Mouse (Mus musculus) lung, postnatal 0 days (tissue): Measurements from ENCODE around the gene Cth.
A peak's percentile ranks its signal among the peaks of the same experiment; 100 is the strongest.

ENCODE experiments used
- CTCF ChIP-seq: IDR thresholded peaks from 2 replicates; pipeline ENCODE4 v1.5.1; 2016; ENCODE audit warnings: antibody characterized with exemption, mild to moderate bottlenecking
- EP300 ChIP-seq: IDR thresholded peaks from 2 replicates; pipeline ENCODE4 v1.6.1; 2016; ENCODE audit warnings: antibody characterized with exemption, mild to moderate bottlenecking, control low read depth

GRCm38 (mm10) chr3:157924692-157925328 is at the start of gene Cth:
- TF ChIP-seq CTCF (no peak; the same call in 1 of the 2 replicates), EP300 (peak; percentile 73)
